Mouse (Mus musculus) WW6 (cell line): ENCODE data around the gene Focad.

Experiments
- DNase-seq: peaks from one replicate; pipeline ENCODE4 v3.0.0-alpha.2; 2013; ENCODE audit warnings: low read depth, low spot score

The Focad gene

GRCm38 (mm10) chr4:88094062-88094767 lies at the start of gene Focad:
Gene Focad (plus strand): TSS chr4:88094629.
- peak; percentile 86 for DNase-seq

DNA sequence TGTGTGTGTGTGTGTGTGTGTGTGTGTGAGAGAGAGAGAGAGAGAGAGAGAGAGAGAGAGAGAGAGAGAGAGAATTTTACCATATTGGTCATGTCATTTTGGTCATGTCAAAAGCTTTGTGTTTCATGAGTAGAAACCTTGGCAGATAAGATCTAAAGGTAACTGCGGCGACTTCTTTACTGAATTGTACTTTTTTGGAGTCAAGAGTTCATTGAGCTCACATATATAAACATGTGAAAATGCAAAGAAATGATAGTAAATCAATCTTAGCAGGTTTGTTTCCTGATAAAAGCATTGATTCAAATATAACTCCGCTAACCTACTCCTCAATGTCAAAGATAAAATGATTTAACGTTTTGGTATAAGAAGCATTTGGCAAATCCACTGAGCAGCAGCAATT lies 49.3 kb upstream of the Focad start:
- no peak for DNase-seq

DNA sequence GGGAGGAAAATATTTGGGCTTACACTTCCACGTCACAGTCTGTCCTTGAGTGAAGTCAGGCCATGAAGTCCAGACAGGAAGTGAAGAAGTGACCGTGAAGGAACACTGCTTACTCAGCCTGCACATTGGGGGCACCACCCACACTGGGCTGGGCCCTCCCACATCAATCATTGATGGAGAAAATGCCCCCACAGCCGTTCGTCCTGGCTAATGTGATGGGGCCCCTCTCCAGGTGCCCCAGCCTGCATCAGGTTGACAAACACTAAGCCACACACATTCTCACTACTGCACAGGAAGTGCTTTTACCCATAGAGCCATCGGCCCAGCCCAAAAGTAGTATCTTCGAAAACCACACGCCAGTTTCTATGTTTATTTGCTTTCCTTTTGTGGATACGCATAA lies 48.1 kb upstream of the Focad start:
- DNase-seq, result no peak

DNA sequence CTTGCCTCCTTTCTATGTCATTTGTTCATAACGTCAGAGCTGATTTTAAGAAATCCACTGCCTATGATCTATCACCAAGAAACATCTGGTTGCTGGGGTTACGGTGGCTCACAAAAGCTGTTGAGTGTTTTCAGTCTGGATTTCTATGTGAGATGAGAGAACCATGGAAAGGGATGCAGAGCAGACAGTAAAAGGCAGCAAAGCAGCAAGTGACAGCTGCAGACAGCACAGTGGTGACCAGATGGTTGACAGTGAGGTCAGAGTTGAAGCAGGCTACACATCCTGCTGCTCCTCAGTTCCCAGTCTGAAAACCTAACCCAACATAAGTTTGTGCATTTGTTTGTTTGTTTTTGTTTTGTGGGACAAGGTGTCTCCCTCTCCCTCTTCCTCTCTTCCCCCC lies 19.0 kb upstream of the Focad start:
- DNase-seq, result no peak

DNA sequence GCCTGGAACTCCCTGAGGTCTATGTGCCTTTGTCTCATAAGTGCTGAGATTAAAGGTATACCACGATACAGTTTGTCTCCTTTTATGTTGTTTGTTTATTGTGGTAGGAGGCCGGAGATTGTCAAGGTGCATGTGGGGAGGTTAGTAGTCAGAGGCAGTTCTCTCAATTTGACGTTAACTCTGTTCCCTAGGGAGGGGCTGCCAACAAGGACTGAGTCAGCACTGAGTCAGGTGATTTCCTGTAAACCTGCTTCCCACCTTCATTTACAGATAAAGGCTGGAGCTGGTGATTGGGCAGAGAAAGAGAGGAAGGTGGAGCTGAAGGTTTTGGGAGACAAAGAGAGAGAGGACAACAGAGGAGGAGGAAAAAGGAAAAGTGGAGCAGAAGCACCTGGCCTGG lies 15.4 kb upstream of the Focad start:
- no peak for DNase-seq

DNA sequence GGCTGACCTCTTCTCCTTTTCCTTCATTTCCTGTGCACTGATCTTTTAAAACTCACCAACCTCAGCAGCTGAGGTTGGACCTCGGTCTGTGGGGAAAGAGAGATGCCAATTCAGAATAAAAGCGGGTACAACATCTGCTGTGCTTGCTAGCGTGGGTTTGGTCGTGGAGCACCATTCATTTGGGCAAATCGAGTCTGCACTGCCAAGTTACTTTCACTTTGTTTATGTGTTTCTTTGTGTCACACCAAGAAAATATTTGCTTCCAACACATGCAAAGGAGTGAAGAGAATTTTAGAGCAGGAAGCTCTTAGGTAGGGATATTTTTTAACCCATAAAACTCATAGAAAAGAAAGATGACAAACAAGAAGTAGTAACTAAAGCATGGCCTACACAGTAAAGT lies 13.0 kb upstream of the Focad start:
- no peak for DNase-seq

- DNase-seq, result no peak
Observed at GRCm38 (mm10) chr4:88081885-88082284, 12.5 kb upstream of the Focad start.

DNA sequence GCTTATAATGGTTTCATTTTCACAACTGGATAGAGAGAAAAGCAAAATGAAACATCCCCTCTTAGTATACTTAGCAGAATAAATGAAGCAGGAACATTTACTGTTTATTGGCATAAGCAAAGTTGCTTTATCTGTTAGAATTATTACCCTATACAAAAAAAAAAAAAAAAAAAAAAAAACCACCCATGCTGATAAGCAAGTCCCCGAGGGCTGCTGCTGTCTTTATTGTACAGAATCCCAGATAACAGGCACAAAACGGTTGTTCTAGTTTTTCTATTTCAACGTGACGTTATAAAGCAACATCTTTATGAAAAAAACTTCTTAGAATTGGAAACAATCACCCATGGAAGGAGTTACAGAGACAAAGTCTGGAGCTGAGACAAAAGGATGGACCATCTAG lies 12.0 kb upstream of the Focad start:
- no peak for DNase-seq

DNA sequence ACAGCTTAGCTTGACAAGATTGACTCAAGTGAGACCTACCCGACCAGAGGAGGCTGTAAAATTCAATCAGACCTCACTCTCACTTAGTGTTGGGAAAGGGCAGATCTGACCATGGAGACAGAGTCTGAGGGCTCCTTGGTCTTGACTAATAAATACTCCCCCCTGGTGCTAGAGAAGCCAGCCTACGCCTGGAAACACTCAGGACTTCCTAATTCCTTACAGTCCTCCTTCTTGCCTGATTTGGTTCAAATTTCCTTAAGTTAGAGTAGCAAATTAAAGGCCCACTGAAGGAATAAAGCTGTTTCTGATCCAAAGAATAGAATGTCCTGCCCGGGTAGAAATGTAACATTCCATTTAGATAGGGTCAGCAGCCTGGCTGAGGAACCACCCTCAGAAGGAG lies 10.6 kb upstream of the Focad start:
- no peak for DNase-seq

- no peak for DNase-seq
Observed at GRCm38 (mm10) chr4:88090316-88090715, 4.1 kb upstream of the Focad start.

GRCm38 (mm10) chr4:88094768-88095420 lies 465 bp downstream of the Focad start:
- peak; percentile 22 for DNase-seq

DNA sequence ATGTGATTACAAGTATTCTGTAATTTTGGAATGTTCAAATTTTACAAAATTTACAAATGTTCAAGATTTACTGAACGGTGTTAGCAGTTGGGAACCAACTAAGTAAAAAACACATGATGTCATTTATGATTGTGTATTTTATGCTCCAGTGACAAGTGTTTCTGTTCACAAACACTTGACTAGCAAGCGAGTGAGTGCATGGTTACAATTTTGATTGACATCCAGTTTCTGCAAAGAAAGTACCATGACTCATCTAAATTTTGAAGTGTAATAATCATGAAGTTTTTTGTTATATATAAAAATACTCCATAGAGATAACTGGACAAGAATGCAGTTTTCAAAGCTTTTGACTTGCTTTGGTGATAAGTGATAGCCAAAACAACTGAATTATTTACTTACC lies 1.3 kb downstream of the Focad start:
- DNase-seq, result no peak

GRCm38 (mm10) chr4:88108585-88108984 lies 14.2 kb downstream of the Focad start:
- no peak for DNase-seq

- no peak for DNase-seq
Observed at GRCm38 (mm10) chr4:88117331-88117730, 22.9 kb downstream of the Focad start.

- DNase-seq, result no peak
Observed at GRCm38 (mm10) chr4:88117942-88118341, 23.5 kb downstream of the Focad start.

DNA sequence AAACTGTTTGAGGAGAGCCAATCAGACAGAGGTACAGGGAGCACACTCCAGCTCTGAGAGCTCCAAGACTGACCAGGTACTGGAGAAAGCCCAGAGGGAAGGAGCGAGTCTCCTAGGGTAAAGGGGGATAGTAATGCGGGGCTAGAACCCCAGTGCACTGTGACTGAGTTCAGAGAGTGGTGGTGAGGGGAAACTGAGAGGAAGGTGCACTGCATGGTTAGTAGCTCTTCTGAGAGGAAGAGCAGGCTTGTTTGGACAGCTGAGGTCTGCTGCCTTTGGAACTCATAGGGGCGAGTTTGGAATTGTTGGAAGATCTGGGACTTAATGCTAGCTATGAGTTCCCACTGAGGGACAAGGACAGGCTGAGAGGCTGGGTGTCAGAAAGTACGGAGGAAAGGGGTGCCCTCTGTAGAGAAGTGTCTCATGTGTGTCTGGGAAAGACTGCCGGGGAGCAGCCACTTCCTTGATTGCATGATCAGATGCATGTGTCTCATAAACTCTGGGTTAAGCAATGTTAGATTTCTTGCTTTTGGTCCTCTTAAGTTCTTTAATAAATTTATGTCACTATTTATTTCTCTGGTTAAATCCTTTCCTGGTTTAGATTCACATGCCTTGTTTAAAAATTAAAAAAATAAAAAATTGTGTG lies 24.4 kb downstream of the Focad start:
- no peak for DNase-seq

DNA sequence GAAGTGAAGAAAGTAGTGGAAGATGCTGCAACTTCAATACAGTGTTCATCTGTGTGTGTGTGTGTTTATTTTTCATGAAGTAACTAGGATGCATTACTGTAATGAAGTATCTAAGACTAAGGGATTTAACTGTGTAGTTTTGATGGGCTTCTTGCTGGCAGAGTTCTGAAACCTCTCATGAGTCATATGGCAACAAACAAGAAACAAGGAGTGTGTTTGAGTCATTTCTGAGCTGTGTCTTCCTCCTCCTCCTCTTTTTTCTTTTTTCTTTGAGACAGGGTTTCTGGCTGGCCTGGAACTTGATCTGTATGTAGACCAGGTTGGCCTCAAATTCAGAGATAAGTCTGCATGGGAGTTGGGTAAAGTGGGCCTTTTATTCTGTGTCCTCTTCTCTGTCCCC lies 25.7 kb downstream of the Focad start:
- DNase-seq, result no peak

GRCm38 (mm10) chr4:88122472-88122871 lies 28.0 kb downstream of the Focad start:
- no peak for DNase-seq

- no peak for DNase-seq
Observed at GRCm38 (mm10) chr4:88135936-88136335, 41.5 kb downstream of the Focad start.

DNA sequence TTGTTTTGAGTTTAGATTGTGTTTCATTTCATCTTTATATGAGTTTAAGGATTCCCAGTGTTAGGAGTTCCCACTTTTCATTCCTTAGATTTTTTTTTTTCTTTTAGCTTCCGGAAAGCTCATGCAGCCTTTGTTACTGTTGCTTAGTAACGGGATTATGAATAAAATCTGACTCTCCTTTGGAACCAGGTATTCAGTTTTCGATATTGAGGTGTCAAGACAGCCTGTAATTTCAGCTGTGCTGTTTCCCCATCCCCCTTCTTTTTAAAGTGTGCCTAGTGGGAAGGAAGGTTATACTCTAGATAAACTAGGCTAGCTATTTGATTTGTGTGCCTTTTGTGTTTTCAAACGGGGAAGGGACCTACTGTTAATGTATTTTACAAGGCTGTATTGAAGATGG lies 42.1 kb downstream of the Focad start:
- DNase-seq, result no peak

DNA sequence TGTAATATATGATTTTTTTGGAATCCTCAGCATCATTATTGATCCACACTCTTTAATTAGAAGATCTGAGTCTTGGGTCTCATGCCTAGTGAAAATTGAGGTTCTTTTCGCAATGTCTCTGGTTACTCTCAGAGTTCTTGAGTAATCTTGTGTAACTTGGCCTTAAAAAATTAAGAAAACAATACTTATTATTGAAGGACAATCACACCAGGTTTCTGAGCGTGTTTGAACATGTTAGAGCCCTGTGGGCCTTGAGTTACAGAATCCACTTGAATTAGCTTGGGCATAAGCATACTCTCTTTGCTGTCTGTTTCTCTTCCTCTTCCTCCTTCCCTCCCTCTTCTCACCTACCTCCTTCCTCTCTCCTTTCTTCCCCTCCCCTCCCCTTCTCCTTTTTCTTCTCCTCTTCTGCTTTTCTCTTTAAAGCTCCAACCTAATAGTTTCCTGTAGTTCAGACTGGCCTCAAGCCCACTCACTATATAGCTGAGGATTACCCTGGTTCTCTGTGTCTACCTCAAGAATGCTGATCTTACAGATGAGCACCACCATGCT lies 44.0 kb downstream of the Focad start:
- DNase-seq, result no peak

DNA sequence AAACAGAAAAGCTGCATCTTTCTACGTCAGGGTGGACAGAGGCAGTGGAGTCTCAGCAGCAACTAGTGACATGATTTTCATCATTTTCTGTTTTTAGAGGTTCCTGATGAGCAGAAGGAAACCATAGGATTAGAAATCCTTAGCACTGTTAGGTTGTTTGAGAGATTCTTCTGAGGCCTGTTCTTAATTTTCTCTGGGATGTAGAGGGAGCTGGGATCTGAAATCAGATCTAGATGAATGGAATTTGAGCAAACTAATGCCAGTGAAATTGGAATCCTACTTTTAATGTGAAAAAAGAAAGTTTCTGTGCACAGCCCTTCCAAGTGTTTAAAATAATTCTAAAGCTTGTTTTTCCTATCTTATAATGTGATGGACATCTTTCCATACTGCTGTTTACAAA lies 55.0 kb downstream of the Focad start:
- DNase-seq, result no peak
